Mouse (Mus musculus) MEL (cell line): ENCODE measurements around the gene Ube3b.

ENCODE experiments used
- BHLHE40 ChIP-seq: IDR thresholded peaks from 2 replicates; pipeline ENCODE4 v1.6.1; 2012; ENCODE audit warnings: low read depth, mild to moderate bottlenecking, inconsistent platforms, low read length, improper control_type of control experiment, borderline replicate concordance
- CHD2 ChIP-seq: IDR thresholded peaks from 2 replicates; pipeline ENCODE4 v1.6.1; 2011; ENCODE audit warnings: low read length, improper control_type of control experiment
- CTCF ChIP-seq, 3 experiments: IDR thresholded peaks in 2 of 3; conservative IDR thresholded peaks in 1 of 3; 2 replicates each; pipeline ENCODE4 v1.5.1; 2011 to 2012; ENCODE audit warnings: low read length in 3 of 3, low read depth in 2 of 3, mild to moderate bottlenecking in 2 of 3, improper control_type of control experiment in 1 of 3, inconsistent platforms in 1 of 3, mixed read lengths in 1 of 3, moderate library complexity in 1 of 3; ENCODE audit not compliant: control insufficient read depth in 1 of 3, insufficient read depth in 1 of 3, poor library complexity in 1 of 3, severe bottlenecking in 1 of 3
- ELF1 ChIP-seq: IDR thresholded peaks from 2 replicates; pipeline ENCODE4 v1.6.1; 2014; ENCODE audit warnings: low read depth, mild to moderate bottlenecking, inconsistent platforms, low read length, improper control_type of control experiment, moderate library complexity
- EP300 ChIP-seq, 2 experiments: IDR thresholded peaks; 2 replicates each; pipeline ENCODE4 v1.6.1; 2011; ENCODE audit warnings: improper control_type of control experiment in 2 of 2, low read length in 2 of 2, low read depth in 1 of 2, mild to moderate bottlenecking in 1 of 2
- GATA1 ChIP-seq: IDR thresholded peaks from 2 replicates; pipeline ENCODE4 v1.6.1; 2011; ENCODE audit warnings: low read depth, low read length, improper control_type of control experiment
- HCFC1 ChIP-seq: IDR thresholded peaks from 2 replicates; pipeline ENCODE4 v1.6.1; 2012; ENCODE audit warnings: low read depth, mild to moderate bottlenecking, inconsistent platforms, low read length, improper control_type of control experiment, moderate library complexity
- NELFE ChIP-seq: IDR thresholded peaks from 2 replicates; pipeline ENCODE4 v1.6.1; 2011; ENCODE audit warnings: low read depth, low read length, improper control_type of control experiment
- POLR2A ChIP-seq, 2 experiments: IDR thresholded peaks; 2 replicates each; pipeline ENCODE4 v1.6.1; 2011 to 2012; ENCODE audit warnings: low read length in 2 of 2, mild to moderate bottlenecking in 2 of 2, control low read depth in 1 of 2, improper control_type of control experiment in 1 of 2, low read depth in 1 of 2, moderate library complexity in 1 of 2; ENCODE audit not compliant: control insufficient read depth in 1 of 2, insufficient read depth in 1 of 2, poor library complexity in 1 of 2
- POLR2AphosphoS5 ChIP-seq: IDR thresholded peaks from 2 replicates; pipeline ENCODE4 v1.6.1; 2012; ENCODE audit warnings: low read depth, borderline replicate concordance, mild to moderate bottlenecking, inconsistent platforms, low read length, moderate library complexity, mixed read lengths
- SIN3A ChIP-seq: IDR thresholded peaks from 2 replicates; pipeline ENCODE4 v1.6.1; 2012; ENCODE audit warnings: low read length, improper control_type of control experiment, inconsistent platforms
- SMC3 ChIP-seq: IDR thresholded peaks from 2 replicates; pipeline ENCODE4 v1.6.1; 2011; ENCODE audit warnings: low read depth, low read length, improper control_type of control experiment
- UBTF ChIP-seq: IDR thresholded peaks from 2 replicates; pipeline ENCODE4 v1.6.1; 2012; ENCODE audit warnings: low read depth, mild to moderate bottlenecking, inconsistent platforms, low read length, improper control_type of control experiment, moderate library complexity, borderline replicate concordance; ENCODE audit not compliant: insufficient read depth

GRCm38 (mm10) chr5:114407269-114407668, 26.9 kb downstream of the Ube3b start:
- TF ChIP-seq HCFC1: no peak
- no peak for TF ChIP-seq POLR2A (IDR thresholded peaks at IDR 0.05; ENCODE audit: control insufficient read depth in 1 of 2, insufficient read depth in 1 of 2, low read depth in 1 of 2, low read length in 2 of 2, poor library complexity in 1 of 2)
- TF ChIP-seq SMC3: no peak
- no peak for TF ChIP-seq EP300 (IDR thresholded peaks at IDR 0.05; ENCODE audit: low read depth in 1 of 2, low read length in 2 of 2)
- TF ChIP-seq CTCF (IDR thresholded peaks at IDR 0.05 in 2 of 3, conservative IDR thresholded peaks at IDR 0.05 in 1 of 3; ENCODE audit: control insufficient read depth in 1 of 3, insufficient read depth in 1 of 3, low read depth in 2 of 3, low read length in 3 of 3, poor library complexity in 1 of 3, severe bottlenecking in 1 of 3): no peak
- TF ChIP-seq POLR2AphosphoS5: no peak
- TF ChIP-seq UBTF: no peak
- TF ChIP-seq CHD2: no peak
- no peak for TF ChIP-seq BHLHE40
- TF ChIP-seq ELF1: no peak
- no peak for TF ChIP-seq SIN3A
- TF ChIP-seq GATA1: no peak
- no peak for TF ChIP-seq NELFE
